Mouse (Mus musculus): ENCODE results near the gene Ciao2b. TPM values are rescaled to one million over a fixed set of nuclear protein-coding genes. Genes with fewer than 3 reads are reported as not detected.

Ciao2b gene
- 31.2 and 56.2 TPM in 2 replicates for polyA plus RNA-seq (2012; rRNA removed; ENCODE audit: low replicate concordance)

GRCm38 (mm10) chr8:104641426-104642323 lies at the start of gene Ciao2b:
TSS of gene Ciao2b (minus strand) at chr8:104641965.

DNA sequence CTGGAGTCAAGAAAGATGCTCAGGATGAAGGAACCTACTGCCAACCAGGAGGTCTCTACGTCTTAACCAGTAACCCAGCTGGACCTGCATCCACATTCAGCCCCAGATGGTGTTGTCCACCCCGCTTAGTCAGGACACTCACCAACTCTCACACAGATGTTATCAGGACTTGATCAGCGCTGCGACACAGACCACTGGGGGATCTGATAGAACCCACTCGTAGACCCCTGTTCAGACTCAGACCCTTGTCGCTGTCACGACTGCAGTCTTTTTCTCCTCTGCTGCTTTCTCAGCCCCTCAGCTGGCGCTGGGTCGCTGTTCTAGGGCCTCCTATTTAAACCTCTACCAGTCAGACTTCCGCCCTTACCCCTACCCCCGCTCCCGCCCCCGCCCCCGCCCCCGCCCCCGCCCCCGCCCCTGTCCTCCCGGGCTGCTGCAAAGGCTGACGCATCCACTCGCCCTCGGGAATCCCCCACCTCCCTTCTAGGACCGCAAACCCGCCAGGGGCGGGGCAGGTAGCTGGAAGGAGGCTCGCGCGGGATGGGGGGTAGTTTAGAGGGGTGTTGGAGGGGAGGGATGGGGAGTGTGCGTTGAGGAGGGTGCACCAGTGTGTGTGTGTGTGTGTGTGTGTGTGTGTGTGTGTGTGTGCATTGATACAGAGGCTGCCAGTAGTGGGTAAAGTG lies 10.6 kb downstream of the Ciao2b start, which contains the start of gene Rrad:
Rrad (minus strand) TSS at position 347 of the 683 bp plus-strand sequence.

DNA sequence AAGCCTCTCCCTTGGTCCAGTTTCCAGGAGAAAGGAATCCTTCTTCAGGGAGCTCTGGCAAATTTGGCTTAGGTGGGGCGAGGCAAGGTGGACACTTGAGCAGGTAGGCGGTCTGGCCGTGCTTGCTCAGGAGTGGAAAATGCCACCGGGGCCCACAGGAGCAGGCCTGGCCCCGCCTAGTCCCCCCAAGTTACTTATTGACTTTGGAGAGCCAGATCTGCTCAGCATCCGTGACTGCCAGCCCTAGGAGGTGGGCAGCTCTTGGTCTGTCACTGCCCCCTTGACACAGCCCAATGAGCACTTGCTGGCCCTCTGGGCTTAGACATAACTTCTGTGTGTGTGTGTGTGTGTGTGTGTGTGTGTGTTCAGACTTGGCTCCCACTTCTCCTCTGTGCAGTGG lies 17.6 kb downstream of the Ciao2b start, which contains the start of gene Cdh16:
Cdh16 (minus strand) TSS at position 236 of the 400 bp plus-strand sequence.

DNA sequence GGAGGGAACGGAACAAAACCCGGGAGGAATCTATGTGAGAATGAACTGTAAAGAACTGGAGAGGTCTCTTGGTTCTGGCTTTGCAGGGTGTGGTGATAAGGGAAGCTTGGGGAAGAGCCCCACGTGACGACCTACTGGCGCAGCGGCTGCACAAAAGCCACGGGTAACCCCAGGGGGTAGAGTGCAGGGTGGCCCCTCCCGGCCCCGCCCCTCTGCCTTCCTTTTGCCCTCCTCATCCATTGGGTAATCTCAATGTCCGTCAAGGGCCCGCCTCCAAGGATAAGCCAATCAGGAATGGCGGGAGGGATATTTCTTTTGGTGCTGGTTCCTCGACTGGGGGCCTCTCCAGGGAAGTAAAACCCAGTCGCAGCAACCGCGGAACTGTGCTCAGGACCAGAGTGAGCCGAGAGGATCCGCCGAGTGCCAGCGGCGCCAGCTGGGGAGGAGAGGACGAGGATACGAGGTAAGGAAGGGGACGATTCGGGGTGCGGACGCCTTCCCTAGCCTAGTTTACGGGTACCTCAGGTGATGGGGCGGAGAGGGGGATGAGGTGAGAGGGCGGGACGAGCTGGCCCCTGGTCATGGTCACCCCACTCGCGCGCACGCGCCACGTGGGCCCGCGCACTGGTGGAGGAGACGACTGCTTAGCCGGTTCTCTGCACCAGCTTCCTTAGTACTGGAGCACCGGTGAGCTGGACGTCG lies 50.5 kb downstream of the Ciao2b start, which contains the start of gene Pdp2:
Pdp2 (plus strand) TSS at position 319 of the 702 bp plus-strand sequence.

Other genes starting within 250 kb of the Ciao2b start
- 17.6 and 17.7 TPM in 2 replicates for gene Cmtm4, start 246.2 kb downstream of the Ciao2b start, polyA plus RNA-seq (2012; rRNA removed; ENCODE audit: low replicate concordance)
- 2.6 and 4.9 TPM in 2 replicates for gene Dync1li2, start 198.9 kb downstream of the Ciao2b start, polyA plus RNA-seq (2012; rRNA removed; ENCODE audit: low replicate concordance)
- 0.05 and 0.09 TPM in 2 replicates for gene Terb1, start 132.1 kb downstream of the Ciao2b start, polyA plus RNA-seq (2012; rRNA removed; ENCODE audit: low replicate concordance)
- gene Nae1, start 107.3 kb downstream of the Ciao2b start, polyA plus RNA-seq (2012; rRNA removed; ENCODE audit: low replicate concordance) = 1.1 and 1.9 TPM in 2 replicates
- 2.2 and 3.5 TPM in 2 replicates for gene Car7, start 107.3 kb downstream of the Ciao2b start, polyA plus RNA-seq (2012; rRNA removed; ENCODE audit: low replicate concordance)
- gene Pdp2, start 50.5 kb downstream of the Ciao2b start, polyA plus RNA-seq (2012; rRNA removed; ENCODE audit: low replicate concordance) = 2.3 and 4.1 TPM in 2 replicates
- not detected in 2 replicates for gene Cdh16, start 17.6 kb downstream of the Ciao2b start, polyA plus RNA-seq (2012; rRNA removed; ENCODE audit: low replicate concordance)
- 5.5 TPM in 2 replicates for gene Rrad, start 10.6 kb downstream of the Ciao2b start, polyA plus RNA-seq (2012; rRNA removed; ENCODE audit: low replicate concordance)
- gene Ces2a, start 92.0 kb upstream of the Ciao2b start, polyA plus RNA-seq (2012; rRNA removed; ENCODE audit: low replicate concordance) = 261 and 444 TPM in 2 replicates
- 1.4 and 11.3 TPM in 2 replicates for gene Ces2b, start 189.6 kb upstream of the Ciao2b start, polyA plus RNA-seq (2012; rRNA removed; ENCODE audit: low replicate concordance)
- 256 and 442 TPM in 2 replicates for gene Ces2c, start 205.1 kb upstream of the Ciao2b start, polyA plus RNA-seq (2012; rRNA removed; ENCODE audit: low replicate concordance)

Measured in duodenum, adult 2 months (tissue).